Mouse (Mus musculus) cerebellum, adult 11-12 months (tissue): ENCODE measurements around the gene Astn2.

Source experiments
- DNase-seq: peaks from one replicate; pipeline ENCODE4 v3.0.0; 2022

Gene Astn2

GRCm38 (mm10) chr4:65667030-65667610 lies 737.3 kb downstream of the Astn2 start:
- no peak for DNase-seq

GRCm38 (mm10) chr4:65663176-65663575 lies 741.2 kb downstream of the Astn2 start:
- DNase-seq = no peak

GRCm38 (mm10) chr4:65654723-65655122 lies 749.7 kb downstream of the Astn2 start:
- DNase-seq = peak; percentile 73

- DNase-seq = no peak
These were observed 761.8 kb downstream of the Astn2 start for GRCm38 (mm10) chr4:65642611-65643010.

GRCm38 (mm10) chr4:65638231-65638630 lies 766.2 kb downstream of the Astn2 start:
- no peak for DNase-seq

GRCm38 (mm10) chr4:65620125-65620524 lies 784.3 kb downstream of the Astn2 start:
- no peak for DNase-seq

- DNase-seq = peak; percentile 48
These were observed 791.3 kb downstream of the Astn2 start for GRCm38 (mm10) chr4:65613135-65613534.

GRCm38 (mm10) chr4:65610896-65611295 lies 793.5 kb downstream of the Astn2 start:
- DNase-seq = peak; percentile 80

GRCm38 (mm10) chr4:65610329-65610728 lies 794.1 kb downstream of the Astn2 start:
- DNase-seq = peak; percentile 60

GRCm38 (mm10) chr4:65608112-65608511 lies 796.3 kb downstream of the Astn2 start:
- DNase-seq = peak; percentile 40

GRCm38 (mm10) chr4:65607184-65607631 lies 797.2 kb downstream of the Astn2 start:
- DNase-seq = peak; percentile 43

GRCm38 (mm10) chr4:65605151-65605702 lies 799.2 kb downstream of the Astn2 start:
- no peak for DNase-seq

- peak; percentile 98 for DNase-seq
These were observed 799.8 kb downstream of the Astn2 start, which contains the start of gene Trim32 for GRCm38 (mm10) chr4:65604504-65605150. Trim32 (plus strand) TSS chr4:65604986.

- DNase-seq = no peak
These were observed 809.6 kb downstream of the Astn2 start for GRCm38 (mm10) chr4:65594601-65595369.

- DNase-seq = no peak
These were observed 814.6 kb downstream of the Astn2 start for GRCm38 (mm10) chr4:65589780-65590179.

- DNase-seq = peak; percentile 81
These were observed 817.5 kb downstream of the Astn2 start for GRCm38 (mm10) chr4:65586947-65587346.

- no peak for DNase-seq
These were observed 824.2 kb downstream of the Astn2 start for GRCm38 (mm10) chr4:65580254-65580653.

GRCm38 (mm10) chr4:65565493-65565892 lies 838.9 kb downstream of the Astn2 start:
- no peak for DNase-seq

GRCm38 (mm10) chr4:65548561-65548960 lies 855.9 kb downstream of the Astn2 start:
- DNase-seq = no peak

GRCm38 (mm10) chr4:65545582-65545981 lies 858.8 kb downstream of the Astn2 start:
- no peak for DNase-seq

GRCm38 (mm10) chr4:65532071-65532736 lies 872.2 kb downstream of the Astn2 start:
- DNase-seq = no peak

GRCm38 (mm10) chr4:65531621-65532020 lies 872.8 kb downstream of the Astn2 start:
- DNase-seq = no peak

GRCm38 (mm10) chr4:65530901-65531300 lies 873.5 kb downstream of the Astn2 start:
- DNase-seq = no peak
